Mouse (Mus musculus) neutrophil, adult 5-6 weeks (primary cell): ENCODE data around the gene Zmynd8. TPM values are rescaled to one million over a fixed set of nuclear protein-coding genes. Genes with fewer than 3 reads are reported as not detected.
A peak's percentile ranks its signal among the peaks of the same experiment; 100 is the strongest.

Source experiments
- ATAC-seq: fragments of 151-379, 151-347 bp; 2 replicates; pipeline ENCODE4 v1.8.0; 2017; ENCODE audit warnings: mild to moderate bottlenecking, moderate TSS enrichment; ENCODE audit not compliant: insufficient number of reproducible peaks, poor library complexity, low FRiP score, severe bottlenecking; ENCODE audit errors: extremely low read depth
- total RNA-seq: library from RNA; stranded (forward); fragments of 200-1000 nt; gene quantifications from 2 replicates; pipeline ENCODE4 v1.2.3, GENCODE M21; 2017

Zmynd8 gene
- total RNA-seq, 1 experiment from 2014 or later, result 56.9 TPM

DNA sequence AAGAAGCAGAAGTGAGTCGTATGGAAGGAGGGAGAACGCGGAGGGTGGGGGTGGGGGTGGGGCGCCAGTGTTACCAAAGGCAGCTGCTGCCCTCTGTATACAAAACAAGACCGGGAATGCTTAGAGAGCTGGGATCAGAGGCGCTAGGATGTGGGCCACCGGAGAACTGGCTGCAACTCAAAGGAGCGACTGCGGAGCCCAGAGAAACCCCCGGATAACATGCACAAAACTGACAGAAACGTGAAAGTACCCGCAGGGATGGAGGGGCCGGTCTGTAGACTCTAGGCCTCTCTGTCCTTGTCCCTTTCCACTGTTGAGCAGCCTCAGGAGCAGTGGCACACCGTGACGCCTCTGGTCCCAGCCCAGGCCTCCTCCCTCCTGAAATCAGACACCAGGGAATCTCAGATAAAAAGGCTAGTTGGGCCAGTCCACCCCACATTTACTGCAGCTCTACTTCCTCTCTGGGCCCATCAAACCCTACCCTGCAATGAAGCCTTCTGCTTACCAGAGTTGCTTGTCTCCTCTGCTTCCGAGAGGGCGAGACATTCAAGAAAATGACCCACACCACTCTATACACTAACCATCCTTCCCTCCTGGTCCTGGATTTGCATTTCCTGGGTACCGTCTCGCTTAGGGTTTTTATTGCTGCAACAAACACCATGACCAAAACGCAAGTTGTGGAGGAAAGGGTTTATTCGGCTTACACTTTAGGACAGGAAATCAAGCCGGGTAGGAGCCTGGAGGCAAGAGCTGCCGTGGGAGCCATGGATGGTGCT is 1.7 kb upstream of the Zmynd8 start:
- no peak for ATAC-seq

DNA sequence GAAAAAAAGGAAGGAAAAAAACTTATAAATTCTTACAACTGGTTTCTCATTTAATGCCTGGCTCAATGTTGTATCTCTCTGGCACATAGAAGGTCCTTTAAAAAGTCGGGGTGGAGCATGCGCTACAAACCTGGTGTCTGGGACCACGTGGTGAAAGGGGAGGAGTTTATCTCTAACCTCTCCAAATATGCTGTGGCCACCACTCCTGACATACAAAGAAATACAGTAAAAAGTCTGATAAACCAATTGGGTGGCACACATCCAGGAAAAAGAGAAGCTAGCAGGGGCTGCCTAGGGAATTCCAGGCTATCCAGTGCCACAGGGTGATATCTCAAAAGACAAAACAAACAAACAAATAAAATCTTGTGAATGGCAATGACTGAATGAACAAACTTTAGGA is 1.1 kb upstream of the Zmynd8 start:
- no peak for ATAC-seq

DNA sequence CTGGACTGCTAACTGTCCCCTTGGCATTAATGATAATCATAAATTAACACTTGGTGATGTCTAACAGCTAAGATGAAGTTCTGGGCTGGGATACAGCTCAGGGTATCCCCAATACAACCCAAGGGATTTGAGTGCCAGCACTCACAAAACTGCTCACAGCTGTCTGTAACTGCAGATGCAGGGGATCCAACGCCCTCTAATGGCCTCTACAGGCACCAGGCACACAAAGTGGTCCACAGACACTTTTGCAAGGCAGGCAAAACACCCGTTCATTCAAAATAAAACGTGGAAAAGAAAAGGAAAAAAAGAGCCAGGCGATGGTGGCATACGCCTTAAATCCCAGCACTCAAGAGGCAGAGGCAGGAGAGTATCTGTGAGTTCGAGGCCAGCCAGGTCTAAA is 658 bp upstream of the Zmynd8 start:
- ATAC-seq, result no peak

DNA sequence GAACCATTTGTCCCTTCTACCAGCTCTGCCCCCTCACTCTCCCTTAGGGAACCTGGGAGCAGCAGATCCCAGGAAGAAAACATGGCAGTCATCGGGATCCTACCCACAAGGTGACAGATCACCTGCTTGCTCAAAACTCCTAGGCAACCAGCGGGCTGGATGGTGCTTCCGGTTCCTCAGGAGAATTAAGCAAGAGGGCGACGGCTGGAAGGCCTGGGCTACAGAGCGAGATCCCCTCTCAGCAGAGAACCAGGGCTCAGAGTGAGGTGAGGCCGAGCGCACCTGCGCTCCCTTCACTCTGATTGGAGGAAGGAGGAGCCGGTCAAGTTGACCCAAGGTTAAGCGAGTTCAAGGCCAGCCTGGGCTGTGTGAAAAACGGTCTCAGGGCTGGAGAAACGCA is 2.6 kb downstream of the Zmynd8 start:
- no peak for ATAC-seq

DNA sequence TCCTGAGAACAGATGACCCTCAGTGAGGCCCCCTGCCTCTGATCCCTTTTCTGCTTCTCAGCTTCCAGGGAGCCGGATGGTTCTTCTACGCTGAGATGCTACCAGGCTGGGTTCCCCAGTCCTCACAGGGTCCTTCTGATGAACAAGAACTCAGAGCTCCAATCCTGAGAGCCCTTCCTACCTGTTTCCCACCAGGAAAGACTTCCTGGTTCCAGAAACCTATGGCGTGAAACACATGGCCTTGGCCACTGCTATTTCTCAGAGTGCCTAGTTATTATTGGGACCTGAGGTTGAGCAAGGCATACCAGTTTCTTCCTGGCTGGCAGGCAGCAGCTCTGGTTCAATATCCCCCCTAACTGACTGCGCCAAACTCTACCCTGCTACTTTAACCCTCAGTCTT is 3.1 kb downstream of the Zmynd8 start:
- ATAC-seq, result no peak

DNA sequence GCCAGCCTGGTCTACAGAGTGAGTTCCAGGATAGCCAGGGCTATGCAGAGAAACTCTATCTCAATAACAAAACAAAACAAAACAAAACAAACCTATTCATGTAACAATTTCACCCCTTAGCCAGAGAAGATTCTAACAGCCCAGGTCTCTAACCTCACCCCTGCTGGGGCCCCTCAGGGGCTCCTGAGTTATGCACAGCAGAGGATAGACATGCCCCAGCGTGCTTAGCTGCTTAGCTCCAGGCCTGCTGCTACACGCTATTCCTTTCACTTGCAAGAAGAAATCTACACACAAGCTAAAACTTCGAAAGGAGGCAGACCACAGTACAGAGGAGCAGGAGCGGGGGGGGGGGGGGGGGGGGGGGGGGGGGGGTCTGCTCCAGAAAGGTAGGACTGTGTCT is 4.3 kb downstream of the Zmynd8 start:
- ATAC-seq, result no peak

DNA sequence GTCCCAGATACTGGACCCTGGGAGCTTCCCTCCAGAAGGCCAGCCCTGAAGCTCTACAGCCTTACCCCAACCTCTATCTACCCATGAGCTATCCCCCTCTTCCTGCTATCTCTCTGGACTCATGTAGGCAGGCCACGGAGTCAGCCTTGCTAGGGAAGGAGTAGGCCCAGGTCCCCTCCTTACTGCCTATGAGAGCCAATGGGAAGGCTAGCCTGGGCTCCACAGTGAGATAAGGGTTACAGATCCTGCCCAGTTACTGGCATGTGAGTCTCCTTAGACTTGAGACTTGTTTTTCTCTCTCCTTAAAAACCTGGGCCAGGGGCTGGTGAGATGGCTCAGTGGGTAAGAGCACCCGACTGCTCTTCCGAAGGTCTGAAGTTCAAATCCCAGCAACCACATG is 5.6 kb downstream of the Zmynd8 start:
- ATAC-seq, result no peak

DNA sequence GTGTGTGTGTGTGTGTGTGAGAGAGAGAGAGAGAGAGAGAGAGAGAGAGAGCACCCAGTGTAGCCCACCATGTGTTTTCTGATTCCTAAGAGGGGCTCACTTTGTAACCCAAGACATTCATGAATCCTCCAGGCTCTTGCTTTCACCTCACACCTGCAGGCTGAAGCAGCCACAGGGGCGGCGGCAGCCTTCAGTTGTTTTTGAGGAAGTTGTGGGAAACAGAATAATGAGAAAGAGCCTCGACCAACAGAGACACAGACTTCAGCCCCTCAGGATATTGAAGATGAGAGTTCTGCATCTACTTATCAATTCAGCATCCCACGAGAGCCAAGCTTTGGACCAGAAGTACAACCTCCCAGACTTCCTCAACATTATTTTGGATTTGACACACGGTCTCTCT is 6.2 kb downstream of the Zmynd8 start:
- no peak for ATAC-seq

DNA sequence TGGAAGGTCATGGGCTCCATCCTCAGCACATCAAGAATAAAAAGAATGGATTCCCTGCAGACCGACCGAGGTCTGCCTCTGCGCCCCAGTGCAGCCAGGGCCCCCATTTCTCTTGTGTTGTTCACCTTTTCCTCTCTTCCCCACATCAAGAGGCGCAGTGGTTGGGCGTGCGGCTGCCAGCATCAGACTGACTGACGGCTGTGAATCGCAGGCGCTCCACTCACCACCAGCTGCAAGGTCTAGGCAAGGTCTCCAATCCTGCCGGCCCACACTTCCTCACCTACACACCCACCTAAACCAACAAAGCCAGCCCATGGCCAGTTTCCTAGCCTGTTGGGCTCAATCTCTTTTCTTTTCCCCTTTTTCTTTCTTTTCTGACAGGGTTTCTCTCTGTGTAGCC is 8.4 kb downstream of the Zmynd8 start:
- no peak for ATAC-seq

DNA sequence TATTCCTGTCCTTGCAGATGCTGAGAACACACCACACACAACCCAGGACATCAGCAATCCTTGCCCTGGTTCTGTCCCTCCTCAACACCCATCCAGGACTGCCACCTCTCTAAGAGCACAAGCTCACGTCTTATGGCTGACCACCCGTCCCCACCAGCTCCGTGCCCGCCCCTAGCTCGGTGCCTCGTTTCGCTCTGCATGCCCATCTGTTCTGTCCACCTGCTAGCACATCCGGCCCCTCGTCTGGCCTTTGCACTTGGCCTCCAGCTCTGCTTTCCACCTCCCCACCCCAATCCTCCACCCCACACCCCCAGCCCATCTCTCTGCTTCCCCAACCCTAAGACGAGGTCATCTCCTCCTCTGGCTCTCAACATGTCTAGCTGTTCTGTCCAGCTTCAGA is 8.9 kb downstream of the Zmynd8 start:
- no peak for ATAC-seq

DNA sequence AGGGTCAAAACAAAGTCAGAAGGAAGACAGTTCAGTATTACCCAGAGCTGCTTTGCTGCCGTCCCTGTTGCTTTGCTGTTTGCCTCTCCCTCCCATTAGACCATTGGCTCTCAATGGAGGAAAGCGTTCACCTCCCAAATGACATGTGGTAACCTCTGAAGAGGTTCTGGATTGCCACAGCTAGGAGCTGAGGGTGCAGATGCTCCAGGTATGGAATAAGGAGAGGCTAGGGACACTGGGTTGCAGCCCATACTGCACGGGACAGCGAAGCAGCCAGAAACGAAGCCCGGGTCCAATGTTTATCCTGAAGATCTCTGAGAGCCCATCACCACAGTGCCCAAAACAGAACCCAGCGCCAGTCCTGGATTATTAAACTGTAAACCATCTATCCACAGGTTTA is 9.6 kb downstream of the Zmynd8 start:
- no peak for ATAC-seq

DNA sequence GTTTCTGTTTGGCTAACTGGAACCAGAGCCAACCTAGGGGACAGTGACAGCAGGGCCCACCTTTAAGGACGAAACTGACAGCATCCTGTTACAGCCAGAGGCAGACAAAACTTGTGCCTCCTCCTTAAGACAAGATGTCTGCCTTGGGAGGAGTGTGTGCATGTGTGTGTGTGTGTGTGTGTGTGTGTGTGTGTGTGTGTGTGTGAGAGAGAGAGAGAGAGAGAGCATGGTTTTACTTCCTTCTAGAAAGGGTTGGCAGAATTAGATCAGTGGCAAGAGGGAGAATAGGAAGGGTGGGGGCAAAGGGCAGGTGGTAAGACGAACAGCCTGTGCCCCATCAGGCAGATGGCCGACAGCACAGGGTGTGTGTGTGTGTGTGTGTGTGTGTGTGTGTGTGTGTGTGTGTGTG is 10.0 kb downstream of the Zmynd8 start:
- ATAC-seq, result peak; percentile 65

DNA sequence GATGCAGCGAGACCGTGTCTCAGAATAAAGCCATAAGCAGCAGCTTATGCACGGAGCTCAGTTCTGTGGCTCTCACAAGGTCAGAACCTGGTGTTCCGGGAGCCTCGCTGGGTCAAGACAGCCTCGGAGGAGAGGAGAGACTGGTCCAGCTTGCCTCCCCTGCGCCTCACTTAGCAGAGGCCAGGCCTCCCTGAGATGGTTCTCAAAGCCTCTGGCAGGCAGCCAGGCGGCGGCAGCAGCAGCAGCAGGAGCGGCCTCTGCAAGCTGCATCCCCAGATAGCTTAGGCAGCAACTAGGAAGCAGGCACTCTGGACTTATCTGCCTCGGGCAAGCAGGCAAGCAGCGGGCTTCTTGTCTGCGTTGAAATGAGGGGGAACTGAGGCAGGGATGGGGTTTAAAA is 10.4 kb downstream of the Zmynd8 start:
- ATAC-seq, result no peak

DNA sequence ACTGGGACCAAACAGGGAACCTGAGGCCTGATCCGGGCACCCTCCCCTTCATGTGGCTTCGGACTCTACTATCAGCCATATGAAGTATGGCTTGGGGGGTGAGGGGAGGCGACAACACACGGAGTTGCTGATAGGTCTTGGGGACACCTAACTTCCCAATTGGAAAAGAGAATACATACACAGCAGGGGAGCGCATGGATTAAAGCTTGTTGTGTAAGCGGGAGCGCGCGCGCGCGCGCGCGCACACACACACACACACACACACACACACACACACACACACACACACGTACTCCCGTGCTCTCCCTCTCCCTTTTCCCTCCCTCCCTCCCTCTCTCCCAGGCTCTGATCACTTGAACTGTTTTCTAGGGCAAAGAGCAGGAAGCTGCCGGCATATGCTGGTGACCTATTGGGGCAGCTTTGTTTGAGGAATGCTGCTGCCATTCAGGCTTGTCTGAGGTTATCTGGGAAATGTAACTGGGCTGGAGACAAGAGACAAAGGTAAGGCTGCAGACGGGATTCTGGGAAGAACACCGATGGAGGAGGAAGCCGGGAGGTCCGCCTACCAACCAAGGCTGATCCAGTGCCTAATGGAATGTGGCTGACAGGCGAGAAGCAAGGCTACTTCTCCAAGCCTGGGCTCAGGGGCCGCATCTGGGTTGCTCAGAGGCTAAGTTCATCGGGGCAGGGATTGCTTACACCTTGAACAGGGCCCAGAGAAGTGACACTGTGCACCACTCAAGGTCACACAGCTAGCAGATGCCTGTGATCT is 11.8 kb downstream of the Zmynd8 start:
- no peak for ATAC-seq

DNA sequence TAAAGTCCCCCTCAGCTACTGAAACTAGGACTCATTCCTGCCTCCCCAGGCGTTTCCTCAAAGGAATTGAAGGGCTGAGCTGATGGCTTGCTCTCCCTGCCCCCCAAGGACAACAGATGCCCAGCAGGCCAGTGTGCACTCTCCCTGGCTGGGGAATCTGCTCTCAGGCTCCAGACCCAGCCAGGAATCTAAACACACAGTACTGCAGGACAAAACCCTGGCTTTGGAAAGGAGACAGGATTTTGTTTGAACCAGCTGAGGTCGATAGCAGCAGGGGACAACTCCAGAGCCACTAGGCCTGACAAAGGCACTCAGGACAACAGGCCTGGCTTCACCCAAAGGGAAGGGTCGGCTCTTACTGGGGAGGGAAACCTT is 12.3 kb downstream of the Zmynd8 start:
- no peak for ATAC-seq

DNA sequence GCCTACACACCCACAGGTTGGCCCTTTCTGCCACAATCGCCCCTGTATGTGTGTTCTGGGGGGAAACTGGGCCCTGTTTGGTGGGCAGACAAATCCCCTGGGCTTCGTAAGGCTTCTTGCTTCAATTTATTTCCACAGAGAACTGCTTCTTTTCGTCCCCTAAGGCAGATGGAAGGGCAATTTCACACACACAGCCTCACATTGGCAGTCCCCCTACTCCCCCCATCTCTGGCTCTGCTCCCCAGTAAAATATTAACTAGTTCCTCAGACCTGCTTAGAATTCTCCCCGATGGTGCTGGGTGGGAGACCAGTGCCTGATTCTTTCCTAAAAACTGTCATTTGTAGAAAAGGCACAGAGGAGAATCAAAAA is 12.9 kb downstream of the Zmynd8 start:
- no peak for ATAC-seq

DNA sequence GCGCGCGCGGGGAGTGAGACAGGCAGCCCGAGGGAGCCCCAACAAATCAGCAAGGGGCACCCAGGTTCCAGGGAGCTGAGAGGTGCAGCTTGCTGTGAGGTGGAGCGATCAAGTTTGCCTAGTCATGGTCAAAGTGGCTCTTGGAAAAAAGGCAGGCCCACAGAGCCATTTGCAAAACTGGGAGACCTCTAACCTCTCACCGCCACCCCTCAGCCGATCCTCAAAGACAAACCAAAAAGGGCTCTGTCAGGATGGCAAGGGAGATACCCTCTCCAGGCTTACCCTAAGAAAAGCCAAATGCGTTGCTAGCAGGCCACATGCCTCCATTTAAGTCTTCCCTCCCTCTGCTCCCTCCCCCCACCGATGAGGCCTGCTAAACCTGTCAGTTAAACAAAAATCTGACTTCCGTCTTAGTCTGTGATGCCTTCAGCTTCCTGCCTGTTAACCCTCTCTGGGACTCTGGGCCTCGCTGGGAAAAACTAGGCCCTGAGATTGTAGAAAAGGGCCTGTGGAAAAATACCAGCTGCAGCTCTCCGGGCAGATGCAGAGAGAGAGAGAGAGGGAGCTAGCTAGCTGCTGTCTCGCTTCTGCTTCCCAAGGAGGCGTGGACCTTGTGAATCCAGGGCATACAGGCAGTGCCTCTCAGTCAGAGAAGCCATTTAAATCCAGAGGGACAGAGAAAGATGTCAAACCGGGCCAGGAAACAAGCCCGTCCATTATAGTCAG is 13.4 kb downstream of the Zmynd8 start:
- peak; percentile 21; the same call in 1 of the 2 replicates for ATAC-seq

DNA sequence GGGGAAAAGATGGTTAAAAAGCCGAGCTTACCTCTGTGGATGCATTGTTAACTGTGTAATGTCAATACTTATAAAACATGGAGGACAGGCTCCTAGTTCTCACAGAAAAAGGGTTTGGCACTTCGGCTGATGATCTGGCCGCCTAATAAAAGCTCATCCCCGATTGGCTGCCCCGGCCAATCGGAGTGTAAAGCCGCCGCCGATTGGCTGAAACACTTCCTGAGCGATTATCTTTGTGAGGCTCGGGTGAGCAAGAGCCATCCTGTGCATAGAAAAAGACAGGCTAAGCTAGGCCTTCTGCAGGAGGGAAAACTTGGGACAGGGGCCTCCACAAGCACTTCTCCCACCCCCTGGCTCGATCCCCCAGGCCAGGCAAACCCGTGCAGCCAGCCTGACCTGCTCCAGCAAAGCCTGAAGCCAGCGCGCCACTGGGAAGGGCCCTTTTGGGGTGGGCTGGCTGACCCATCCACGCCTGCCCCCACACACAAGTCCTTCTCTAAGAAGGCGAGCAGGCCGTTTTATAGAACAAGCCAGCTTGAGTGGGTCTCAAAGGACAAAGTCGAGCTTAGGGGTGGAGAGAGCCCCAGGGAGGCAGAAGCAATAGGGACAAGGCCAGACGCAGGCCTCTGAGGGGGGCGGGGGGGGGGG is 14.1 kb downstream of the Zmynd8 start:
- peak; percentile 79 for ATAC-seq

DNA sequence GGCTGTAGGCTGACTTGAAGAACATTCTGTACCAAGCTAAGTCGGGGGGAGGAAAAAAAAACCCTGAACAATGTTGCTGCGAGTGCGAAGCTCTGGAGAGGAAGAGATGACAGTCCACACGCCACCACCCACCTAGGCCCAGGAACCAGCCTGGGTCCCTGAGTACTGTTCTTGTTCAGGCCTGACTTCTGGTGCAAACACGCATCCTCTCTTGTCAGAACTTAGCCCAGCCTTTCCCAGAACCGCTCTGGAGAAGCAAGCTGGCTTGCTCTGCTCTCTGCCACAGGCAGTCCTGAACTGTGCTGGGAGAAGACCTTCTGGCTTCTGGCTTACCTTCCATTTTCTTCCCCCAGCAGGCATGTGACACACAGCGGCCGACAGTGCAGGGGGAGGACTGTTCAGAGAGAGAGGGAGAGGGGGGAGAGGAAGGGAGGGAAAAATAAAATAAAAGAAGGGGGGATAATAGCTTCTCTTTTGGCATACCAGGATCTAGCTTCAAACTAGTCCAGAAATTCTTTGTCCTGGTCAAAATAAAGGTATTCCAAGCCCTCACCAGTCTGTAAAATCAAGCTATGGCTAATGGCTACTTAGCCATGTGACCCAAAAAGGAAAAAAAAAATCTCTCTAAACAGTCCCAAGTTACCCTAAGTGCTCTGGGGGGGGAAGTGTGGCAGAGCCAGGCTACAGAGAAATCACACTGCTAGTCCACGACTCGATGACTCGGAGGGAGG is 14.8 kb downstream of the Zmynd8 start:
- no peak for ATAC-seq
